In the genomic region with DNA sequence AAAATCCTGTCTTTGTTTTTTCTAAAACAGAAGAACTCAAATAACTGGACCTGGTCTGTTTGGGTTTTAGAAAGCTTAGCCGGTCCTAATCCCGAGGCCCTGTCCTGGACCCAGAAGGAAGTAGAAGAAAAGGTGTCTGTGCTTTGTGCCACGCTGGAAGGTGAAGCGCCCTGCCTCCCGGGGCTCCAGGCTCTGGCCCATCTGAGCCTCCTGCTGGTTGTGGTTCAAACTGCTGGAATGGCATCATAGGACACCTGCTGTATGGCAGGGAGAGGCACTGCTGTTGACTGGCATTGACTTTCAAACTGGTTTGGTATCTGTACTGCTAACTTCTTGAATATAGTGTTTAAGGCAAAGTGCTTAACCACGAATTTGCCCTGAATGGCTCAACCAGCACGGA, we compare ENCODE assay signal across 7 mouse cellular contexts. TPM values are rescaled to one million over a fixed set of nuclear protein-coding genes. Genes with fewer than 3 reads are reported as not detected.
DNase-seq lines count a peak whose midpoint lies in the region; ATAC-seq lines count a peak whose summit lies in the region.

No protein-coding gene starts in this region.

- peaks cover 18% of the 10 kb centered on the region for H3K4me1 ChIP-seq in midbrain, embryonic 14.5 days (ENCODE audit: control insufficient read depth, insufficient read depth, low read length)
- H3K4me1 ChIP-seq in midbrain, embryonic 11.5 days (ENCODE audit: control insufficient read depth, insufficient read depth, low read length): peaks cover 27% of the 10 kb centered on the region

- H3K9me3 ChIP-seq in midbrain, embryonic 14.5 days (ENCODE audit: control insufficient read depth, low read length): no peaks in the 10 kb centered on the region
- no peaks in the 10 kb centered on the region for H3K9me3 ChIP-seq in midbrain, embryonic 11.5 days (ENCODE audit: control insufficient read depth, low read length)

- DNase-seq in midbrain, embryonic 14.5 days: peak; percentile 63
- DNase-seq in midbrain, embryonic 11.5 days (ENCODE audit: low spot score, missing footprints): no peak
- peak; percentile 80 to 81 for DNase-seq in heart, postnatal 10 days
- peak; percentile 56 for DNase-seq in lung, postnatal 10 days
- DNase-seq in urinary bladder, adult 2 months (ENCODE audit: low spot score): peak; percentile 30

- WGBS in midbrain, embryonic 14.5 days: 50% methylated on average over 7 of the region's 7 CpGs
- 42% methylated on average over 7 of the region's 7 CpGs for WGBS in midbrain, embryonic 11.5 days

- H3K36me3 ChIP-seq in midbrain, embryonic 14.5 days (ENCODE audit: control insufficient read depth, insufficient read depth, low read length): no peaks in the 10 kb centered on the region
- no peaks in the 10 kb centered on the region for H3K36me3 ChIP-seq in midbrain, embryonic 11.5 days (ENCODE audit: control insufficient read depth, insufficient read depth, low read length)

- no peak overlapping the region for H3K9ac ChIP-seq in midbrain, embryonic 14.5 days (replicated peaks; ENCODE audit: low read length)
- H3K9ac ChIP-seq in midbrain, embryonic 11.5 days (ENCODE audit: low read length): no peak overlapping the region

- no peak overlapping the region for H3K4me3 ChIP-seq in midbrain, embryonic 14.5 days (replicated peaks; ENCODE audit: low read depth, low read length)
- no peak overlapping the region for H3K4me3 ChIP-seq in midbrain, embryonic 11.5 days (ENCODE audit: low read depth, low read length)

- ATAC-seq in midbrain, embryonic 14.5 days (ENCODE audit: low FRiP score, low TSS enrichment): no peak
- no peak for ATAC-seq in midbrain, embryonic 11.5 days (ENCODE audit: low FRiP score)
- ATAC-seq in common myeloid progenitor, adult 5-6 weeks (replicated peaks; ENCODE audit: low read depth, poor library complexity, severe bottlenecking): 0 out of 2 replicates have a peak, but pooled peaks have one; percentile 45
- no peak for ATAC-seq in erythroid progenitor cell, adult 5-6 weeks (replicated peaks; ENCODE audit: low FRiP score, poor library complexity, severe bottlenecking)

- H3K4me2 ChIP-seq in midbrain, embryonic 14.5 days (ENCODE audit: low read length): peak overlapping the region; percentile 37; the same call in 1 of the 2 replicates
- no peak overlapping the region for H3K4me2 ChIP-seq in midbrain, embryonic 11.5 days

- no peak overlapping the region for H3K27ac ChIP-seq in midbrain, embryonic 14.5 days (replicated peaks; ENCODE audit: low read depth, low read length)
- H3K27ac ChIP-seq in midbrain, embryonic 11.5 days (ENCODE audit: low read depth, low read length): no peak overlapping the region

- no peaks in the 10 kb centered on the region for H3K27me3 ChIP-seq in midbrain, embryonic 14.5 days (ENCODE audit: control insufficient read depth, insufficient read depth, low read length)
- no peaks in the 10 kb centered on the region for H3K27me3 ChIP-seq in midbrain, embryonic 11.5 days (ENCODE audit: control insufficient read depth, insufficient read depth, low read length)

- intact Hi-C loops in heart, postnatal 10 days (cut with DNase I): loop anchor here (2.0 kb wide), 1 partner anchor 94 kb away; no protein-coding TSS in a partner anchor

RNA-seq across cellular contexts. Expression of gene Stk39, which starts 3.4 kb away (rescaled TPM):
- polyA plus RNA-seq in midbrain, embryonic 14.5 days (2014; fragmentation: Nextera tagmentation; extraction: Ambion mirVana): 29.3 and 39.0 TPM in 2 replicates
- 51.9 and 52.5 TPM in 2 replicates for polyA plus RNA-seq in midbrain, embryonic 11.5 days (2014; fragmentation: Nextera tagmentation; extraction: Ambion mirVana)
- total RNA-seq in common myeloid progenitor, adult 5-6 weeks (2017): 1.4 and 3.9 TPM in 2 replicates
- 100 to 1,000 TPM; 111 to 145 TPM for total RNA-seq in heart, postnatal 10 days (2021)
- 22.7 and 24.9 TPM in 2 replicates for polyA plus RNA-seq in urinary bladder, adult 2 months (2012; rRNA removed)
- 2.2 and 15.1 TPM in 2 replicates for total RNA-seq in erythroid progenitor cell, adult 5-6 weeks (2015; ENCODE audit: low replicate concordance)
- 1.1 and 1.7 TPM in 2 replicates for total RNA-seq in erythroid progenitor cell, adult 5-6 weeks (2017; ENCODE audit: low replicate concordance)

Comparison
In these comparisons a context has a peak if more than half of its experiments do, and no peak if none do; other contexts are left out.
1. RNA of gene Stk39, which starts 3.4 kb away (total RNA-seq): 111 to 145 TPM in heart, postnatal 10 days; 1.1 to 15.1 TPM in erythroid progenitor cell, adult 5-6 weeks and 1.4 to 3.9 TPM in common myeloid progenitor, adult 5-6 weeks; every median in the first group is over 4 times any median in the second.